Mouse (Mus musculus): Measurements from ENCODE around the gene Zdhhc7.

DNA sequence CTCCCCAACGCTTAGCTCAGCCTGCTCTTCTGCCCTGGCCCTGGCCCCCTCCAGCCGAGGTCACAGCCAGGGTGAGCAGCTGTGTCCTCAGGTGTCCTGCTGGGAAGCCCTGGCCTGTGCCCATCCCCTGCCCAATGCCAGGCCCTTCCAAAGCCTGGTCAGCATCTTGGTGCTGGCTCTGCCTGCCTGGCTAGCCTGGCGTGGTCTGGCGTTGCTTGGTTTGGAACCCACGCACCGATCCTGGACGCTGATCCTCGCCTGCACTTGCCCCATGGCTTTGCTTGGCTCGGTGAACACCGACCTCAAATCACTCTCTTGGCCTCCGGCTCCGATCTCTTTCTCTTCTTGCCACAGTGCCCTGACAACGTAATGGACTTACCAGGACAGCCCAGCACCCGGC, 38.5 kb downstream of the Zdhhc7 start:
- TF ChIP-seq POLR2A (IDR thresholded peaks at IDR 0.05; ENCODE audit: borderline replicate concordance, extremely low read depth, insufficient read depth, insufficient read length, poor library complexity, severe bottlenecking): no peak
- TF ChIP-seq CTCF (IDR thresholded peaks at IDR 0.05; ENCODE audit: borderline replicate concordance, extremely low read depth, insufficient read depth, insufficient read length): no peak

Data from brain, embryonic 14.5 days (tissue).